Mouse (Mus musculus): Measurements from ENCODE around the gene BC067074. TPM values are rescaled to one million over a fixed set of nuclear protein-coding genes. Genes with fewer than 3 reads are reported as not detected.
"Not testable (repeated sequence)": the region's sequence is repeated elsewhere in the genome, so short reads cannot be mapped to it uniquely, and the experiment has no call there.

BC067074 gene
- 1 to 10 TPM; 1.0 to 1.3 TPM for total RNA-seq (2021)
- long read RNA-seq, result 0 reads

GRCm38 (mm10) chr13:113292975-113293706 lies at the start of gene BC067074:
TSS of gene BC067074 (plus strand) at chr13:113293159.
- DNase-seq (ENCODE audit: low spot score in 2 of 2), result no peak

- DNase-seq (ENCODE audit: low spot score in 2 of 2), result no peak
These were observed 47.9 kb upstream of the BC067074 start for GRCm38 (mm10) chr13:113245025-113245424.

- not testable (repeated sequence) for DNase-seq (ENCODE audit: low spot score in 2 of 2)
These were observed 40.4 kb upstream of the BC067074 start for GRCm38 (mm10) chr13:113252580-113252979.

GRCm38 (mm10) chr13:113256766-113257165 lies 36.2 kb upstream of the BC067074 start:
- DNase-seq (ENCODE audit: low spot score in 2 of 2), result peak in 1 of 2 experiments; percentile 30

GRCm38 (mm10) chr13:113257190-113257589 lies 35.8 kb upstream of the BC067074 start:
- DNase-seq (ENCODE audit: low spot score in 2 of 2), result no peak

- no peak for DNase-seq (ENCODE audit: low spot score in 2 of 2)
These were observed 33.7 kb upstream of the BC067074 start for GRCm38 (mm10) chr13:113259237-113259636.

- DNase-seq (ENCODE audit: low spot score in 2 of 2), result peak; percentile 18 to 36
These were observed 30.1 kb upstream of the BC067074 start for GRCm38 (mm10) chr13:113262822-113263221.

- DNase-seq (ENCODE audit: low spot score in 2 of 2), result peak in 1 of 2 experiments; percentile 63
These were observed 27.7 kb upstream of the BC067074 start for GRCm38 (mm10) chr13:113265257-113265656.

- peak; percentile 49 to 86 for DNase-seq (ENCODE audit: low spot score in 2 of 2)
These were observed 26.4 kb upstream of the BC067074 start for GRCm38 (mm10) chr13:113266495-113266951.

- no peak for DNase-seq (ENCODE audit: low spot score in 2 of 2)
These were observed 25.8 kb upstream of the BC067074 start for GRCm38 (mm10) chr13:113267204-113267603.

- peak; percentile 68 to 90 for DNase-seq (ENCODE audit: low spot score in 2 of 2)
These were observed 22.9 kb upstream of the BC067074 start for GRCm38 (mm10) chr13:113269777-113270776.

- no peak for DNase-seq (ENCODE audit: low spot score in 2 of 2)
These were observed 21.8 kb upstream of the BC067074 start for GRCm38 (mm10) chr13:113271189-113271588.

- no peak for DNase-seq (ENCODE audit: low spot score in 2 of 2)
These were observed 5.8 kb upstream of the BC067074 start for GRCm38 (mm10) chr13:113287141-113287540.

- no peak for DNase-seq (ENCODE audit: low spot score in 2 of 2)
These were observed 4.5 kb upstream of the BC067074 start for GRCm38 (mm10) chr13:113288210-113289197.

- no peak for DNase-seq (ENCODE audit: low spot score in 2 of 2)
These were observed 3.2 kb upstream of the BC067074 start for GRCm38 (mm10) chr13:113289760-113290159.

- no peak for DNase-seq (ENCODE audit: low spot score in 2 of 2)
These were observed 958 bp upstream of the BC067074 start for GRCm38 (mm10) chr13:113292001-113292400.

GRCm38 (mm10) chr13:113293707-113294432 lies 911 bp downstream of the BC067074 start:
- DNase-seq (ENCODE audit: low spot score in 2 of 2), result no peak

GRCm38 (mm10) chr13:113295817-113296485 lies 3.0 kb downstream of the BC067074 start:
- DNase-seq (ENCODE audit: low spot score in 2 of 2), result no peak

GRCm38 (mm10) chr13:113306581-113306980 lies 13.6 kb downstream of the BC067074 start:
- DNase-seq (ENCODE audit: low spot score in 2 of 2), result no peak

All from layer of hippocampus, adult 18-20 months (tissue).